Mouse (Mus musculus) E14TG2a.4 (cell line): ENCODE results near the gene Hoxd3.

Experiments used
- CTCF ChIP-seq: conservative IDR thresholded peaks from 2 replicates; pipeline ENCODE4 v1.5.1; 2014; ENCODE audit warnings: low read length
- NANOG ChIP-seq: IDR thresholded peaks from 2 replicates; pipeline ENCODE4 v1.6.1; 2014; ENCODE audit warnings: borderline replicate concordance, low read length, mixed read lengths
- POU5F1 ChIP-seq: IDR thresholded peaks from 2 replicates; pipeline ENCODE4 v1.6.1; 2014; ENCODE audit warnings: low read length, borderline replicate concordance

DNA sequence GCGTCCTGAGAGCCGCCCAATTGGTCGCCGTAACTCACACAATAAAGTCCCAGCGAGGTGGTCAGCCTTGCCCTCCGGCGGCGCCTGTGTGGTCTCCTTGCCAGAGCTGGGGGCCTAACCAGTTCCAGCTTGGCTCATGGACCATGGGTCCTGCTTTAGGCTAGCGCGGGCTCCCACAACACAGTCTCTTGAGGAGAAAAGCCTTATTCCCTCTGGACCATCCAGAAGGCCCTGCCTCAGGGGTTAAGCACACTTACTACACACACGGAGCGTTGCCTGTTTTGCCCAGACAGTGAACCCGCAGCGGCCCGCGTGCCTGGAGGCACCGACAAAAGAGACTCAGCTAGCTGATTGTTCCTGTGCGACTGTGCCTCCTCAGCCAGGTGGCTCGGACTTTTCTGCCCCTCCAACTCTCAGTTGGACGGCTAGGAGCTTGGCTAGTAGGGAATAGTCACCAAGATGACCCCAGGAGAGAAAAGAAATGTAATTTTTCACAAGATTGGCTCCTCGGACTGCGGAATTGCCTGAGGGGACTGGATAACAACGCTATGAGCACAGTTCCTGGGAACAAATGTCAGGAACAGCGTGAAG, 37.8 kb upstream of the Hoxd3 start:
- TF ChIP-seq CTCF (no peak), POU5F1 (no peak), NANOG (no peak)
